Mouse (Mus musculus): Measurements from ENCODE around the gene Arhgap8. TPM values are rescaled to one million over a fixed set of nuclear protein-coding genes. Genes with fewer than 3 reads are reported as not detected.
A peak's percentile ranks its signal among the peaks of the same experiment; 100 is the strongest.

Arhgap8 gene
- polyA plus RNA-seq, 1 experiment, result 5.3 TPM

DNA sequence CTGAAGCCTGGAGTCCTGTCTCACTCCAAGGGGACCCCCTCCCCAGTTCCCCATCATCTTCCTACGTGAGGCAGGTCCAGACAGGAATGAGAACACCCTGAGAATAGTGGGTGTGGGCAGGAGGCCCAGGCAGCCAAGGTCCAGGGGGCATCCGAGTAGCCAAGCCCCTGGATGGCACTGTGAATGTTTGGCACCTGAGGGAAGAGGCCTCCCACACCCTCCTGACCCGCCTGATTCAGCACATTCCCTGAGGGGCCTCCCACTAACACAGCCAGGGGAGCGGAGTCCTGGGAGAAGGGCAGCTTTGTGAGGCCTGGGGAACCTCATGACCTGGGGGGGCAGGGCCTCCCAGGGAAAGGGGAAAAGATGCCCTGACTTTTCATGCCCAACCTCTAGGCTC is 23.8 kb upstream of the Arhgap8 start:
- TF ChIP-seq CTCF (conservative IDR thresholded peaks at IDR 0.05; ENCODE audit: insufficient read depth, insufficient read length, low read depth, low read length) (no peak), POLR2A (IDR thresholded peaks at IDR 0.05; ENCODE audit: low read depth, low read length) (no peak)
- no peak overlapping the region for H3K4me3 ChIP-seq (ENCODE audit: insufficient read depth, low read depth, low read length)
- peaks cover 10% of the 10 kb centered on the region; the same call in 1 of the 2 replicates for H3K4me1 ChIP-seq (ENCODE audit: control insufficient read depth, insufficient read depth, low read length)
- H3K27me3 ChIP-seq (replicated peaks; ENCODE audit: control insufficient read depth, insufficient read depth, low read length), result no peaks in the 10 kb centered on the region
- WGBS, result 56% methylated on average over 4 of the region's 4 CpGs
- no peak overlapping the region for H3K27ac ChIP-seq (ENCODE audit: insufficient read depth, low read depth, low read length)
- H3K36me3 ChIP-seq (ENCODE audit: control insufficient read depth, insufficient read depth, low read length), result no peaks in the 10 kb centered on the region
- peak; percentile 88 for DNase-seq

DNA sequence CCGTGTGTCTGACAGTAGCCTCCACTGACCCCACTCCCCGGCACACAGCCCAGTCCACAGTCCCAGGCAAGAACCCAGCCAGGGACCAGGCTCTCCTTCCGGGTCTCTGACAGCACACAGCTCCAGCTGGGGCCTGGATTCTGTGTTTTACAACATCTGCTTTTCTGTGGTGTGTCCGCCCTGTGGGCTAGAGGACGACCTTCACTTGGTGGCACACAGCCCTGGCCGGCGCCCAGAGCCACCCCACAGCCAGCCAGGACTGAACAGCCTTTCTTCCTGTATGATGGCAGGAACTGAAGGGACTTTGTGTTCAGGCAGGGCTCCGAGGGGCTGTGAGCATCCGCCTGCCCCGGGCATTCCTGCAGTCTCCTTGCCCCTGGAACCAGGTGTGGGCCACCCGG is 22.2 kb upstream of the Arhgap8 start:
- peak; percentile 65 for DNase-seq
- WGBS, result 38% methylated on average over 11 of the region's 11 CpGs
- H3K27ac ChIP-seq (ENCODE audit: insufficient read depth, low read depth, low read length), result peak overlapping the region; percentile 33; the same call in 1 of the 2 replicates

DNA sequence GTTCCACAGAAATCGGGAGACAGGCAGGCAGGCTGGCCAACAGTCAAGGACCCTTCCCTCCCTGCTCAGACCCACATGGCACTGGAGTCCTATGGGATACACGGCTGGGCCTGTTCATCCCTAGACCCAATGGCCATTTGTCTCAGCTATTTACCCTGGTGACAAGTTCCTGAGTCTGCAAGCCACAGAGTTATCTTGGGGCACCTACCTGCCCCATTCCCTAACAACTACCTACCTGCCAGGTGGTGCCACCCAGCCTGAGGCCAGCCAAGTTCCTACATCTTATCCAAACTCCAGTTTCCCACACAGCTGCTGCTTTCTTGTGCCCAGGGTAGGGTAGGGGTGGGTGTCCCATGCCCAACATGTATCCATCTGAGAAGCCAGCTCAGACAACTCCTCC is 21.7 kb upstream of the Arhgap8 start:
- no peak overlapping the region for H3K4me3 ChIP-seq (ENCODE audit: insufficient read depth, low read depth, low read length)
- DNase-seq, result no peak
- no peak overlapping the region for H3K27ac ChIP-seq (ENCODE audit: insufficient read depth, low read depth, low read length)
- H3K27me3 ChIP-seq (replicated peaks; ENCODE audit: control insufficient read depth, insufficient read depth, low read length), result no peaks in the 10 kb centered on the region
- TF ChIP-seq POLR2A (IDR thresholded peaks at IDR 0.05; ENCODE audit: low read depth, low read length) (no peak), CTCF (conservative IDR thresholded peaks at IDR 0.05; ENCODE audit: insufficient read depth, insufficient read length, low read depth, low read length) (no peak)
- 55% methylated on average over 2 of the region's 2 CpGs for WGBS
- H3K4me1 ChIP-seq (ENCODE audit: control insufficient read depth, insufficient read depth, low read length), result peaks cover 10% of the 10 kb centered on the region; the same call in 1 of the 2 replicates
- no peaks in the 10 kb centered on the region for H3K36me3 ChIP-seq (ENCODE audit: control insufficient read depth, insufficient read depth, low read length)

More for the DNA sequence above, 22.2 kb upstream of the Arhgap8 start:
- H3K36me3 ChIP-seq (ENCODE audit: control insufficient read depth, insufficient read depth, low read length), result no peaks in the 10 kb centered on the region
- no peak for TF ChIP-seq CTCF (conservative IDR thresholded peaks at IDR 0.05; ENCODE audit: insufficient read depth, insufficient read length, low read depth, low read length)
- TF ChIP-seq POLR2A (IDR thresholded peaks at IDR 0.05; ENCODE audit: low read depth, low read length), result no peak
- H3K27me3 ChIP-seq (replicated peaks; ENCODE audit: control insufficient read depth, insufficient read depth, low read length), result no peaks in the 10 kb centered on the region
- no peak overlapping the region for H3K4me3 ChIP-seq (ENCODE audit: insufficient read depth, low read depth, low read length)
- peaks cover 10% of the 10 kb centered on the region; the same call in 1 of the 2 replicates for H3K4me1 ChIP-seq (ENCODE audit: control insufficient read depth, insufficient read depth, low read length)

GRCm38 (mm10) chr15:84700147-84700794 is 19.6 kb upstream of the Arhgap8 start:
- peaks cover 10% of the 10 kb centered on the region; the same call in 1 of the 2 replicates for H3K4me1 ChIP-seq (ENCODE audit: control insufficient read depth, insufficient read depth, low read length)
- H3K27me3 ChIP-seq (replicated peaks; ENCODE audit: control insufficient read depth, insufficient read depth, low read length), result no peaks in the 10 kb centered on the region
- H3K36me3 ChIP-seq (ENCODE audit: control insufficient read depth, insufficient read depth, low read length), result no peaks in the 10 kb centered on the region
- DNase-seq, result peak; percentile 65
- 53% methylated on average over 6 of the region's 6 CpGs for WGBS
- H3K27ac ChIP-seq (ENCODE audit: insufficient read depth, low read depth, low read length), result no peak overlapping the region
- TF ChIP-seq POLR2A (IDR thresholded peaks at IDR 0.05; ENCODE audit: low read depth, low read length) (no peak), CTCF (conservative IDR thresholded peaks at IDR 0.05; ENCODE audit: insufficient read depth, insufficient read length, low read depth, low read length) (peak; percentile 92)
- H3K4me3 ChIP-seq (ENCODE audit: insufficient read depth, low read depth, low read length), result no peak overlapping the region

- DNase-seq, result peak; percentile 66
- Histone ChIP-seq H3K27me3 (replicated peaks; ENCODE audit: control insufficient read depth, insufficient read depth, low read length) (no peaks in the 10 kb centered on the region), H3K4me1 (ENCODE audit: control insufficient read depth, insufficient read depth, low read length) (peaks cover 3% of the 10 kb centered on the region; the same call in 1 of the 2 replicates), H3K36me3 (ENCODE audit: control insufficient read depth, insufficient read depth, low read length) (no peaks in the 10 kb centered on the region), H3K4me3 (ENCODE audit: insufficient read depth, low read depth, low read length) (no peak overlapping the region), H3K27ac (ENCODE audit: insufficient read depth, low read depth, low read length) (no peak overlapping the region)
- 31% methylated on average over 4 of the region's 4 CpGs for WGBS
- no peak for TF ChIP-seq POLR2A (IDR thresholded peaks at IDR 0.05; ENCODE audit: low read depth, low read length)
- peak; percentile 75 for TF ChIP-seq CTCF (conservative IDR thresholded peaks at IDR 0.05; ENCODE audit: insufficient read depth, insufficient read length, low read depth, low read length)
Observed at GRCm38 (mm10) chr15:84701947-84702346, 17.9 kb upstream of the Arhgap8 start.

DNA sequence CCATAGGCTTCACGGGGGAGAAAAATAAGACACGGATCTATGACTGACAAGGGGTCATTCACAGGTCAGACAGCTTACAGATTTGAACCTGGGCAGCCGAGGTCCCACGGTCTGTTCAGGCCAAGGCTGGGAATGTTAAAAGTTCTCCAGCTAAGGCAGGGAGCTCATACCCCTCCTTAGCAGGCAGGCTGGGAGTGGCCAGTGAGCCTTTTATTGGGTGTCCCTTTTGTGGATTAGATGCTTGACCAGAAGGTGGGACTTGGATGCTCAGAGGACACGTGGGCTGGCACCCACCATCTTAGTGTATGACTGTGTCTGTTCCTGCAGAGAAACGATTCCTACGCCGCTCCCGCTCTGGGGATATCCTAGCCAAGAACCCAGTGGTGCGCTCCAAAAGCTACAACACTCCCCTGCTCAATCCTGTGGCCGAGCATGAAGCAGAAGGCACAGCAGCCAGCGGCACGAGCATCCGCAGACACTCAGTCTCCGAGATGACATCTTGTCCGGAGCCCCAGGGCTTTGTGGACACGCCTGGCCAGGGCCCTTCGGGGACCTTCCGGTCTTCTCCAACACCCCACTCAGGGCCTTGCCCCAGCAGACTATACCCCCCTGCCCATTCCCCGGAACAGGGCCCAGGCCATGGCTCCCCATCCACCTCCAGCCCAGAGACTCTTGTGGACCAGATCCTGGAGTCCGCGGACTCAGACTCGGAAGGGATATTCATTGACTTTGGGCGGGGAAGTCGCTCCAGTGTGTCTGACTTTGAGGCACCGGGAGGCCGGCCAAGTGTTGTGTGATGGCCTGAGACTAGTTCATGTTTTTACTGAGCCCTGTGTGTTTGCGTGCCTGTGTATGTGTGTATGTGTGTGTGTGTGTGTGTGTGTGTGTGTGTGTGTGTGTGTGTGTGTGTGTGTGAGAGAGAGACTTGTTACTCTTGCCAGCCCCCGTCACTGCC is 17.2 kb upstream of the Arhgap8 start:
- no peaks in the 10 kb centered on the region for H3K36me3 ChIP-seq (ENCODE audit: control insufficient read depth, insufficient read depth, low read length)
- no peaks in the 10 kb centered on the region for H3K4me1 ChIP-seq (ENCODE audit: control insufficient read depth, insufficient read depth, low read length)
- DNase-seq, result peak; percentile 72
- no peak overlapping the region for H3K4me3 ChIP-seq (ENCODE audit: insufficient read depth, low read depth, low read length)
- 75% methylated on average over 29 of the region's 29 CpGs for WGBS
- no peak for TF ChIP-seq CTCF (conservative IDR thresholded peaks at IDR 0.05; ENCODE audit: insufficient read depth, insufficient read length, low read depth, low read length)
- TF ChIP-seq POLR2A (IDR thresholded peaks at IDR 0.05; ENCODE audit: low read depth, low read length), result no peak
- H3K27ac ChIP-seq (ENCODE audit: insufficient read depth, low read depth, low read length), result no peak overlapping the region
- no peaks in the 10 kb centered on the region for H3K27me3 ChIP-seq (replicated peaks; ENCODE audit: control insufficient read depth, insufficient read depth, low read length)

DNA sequence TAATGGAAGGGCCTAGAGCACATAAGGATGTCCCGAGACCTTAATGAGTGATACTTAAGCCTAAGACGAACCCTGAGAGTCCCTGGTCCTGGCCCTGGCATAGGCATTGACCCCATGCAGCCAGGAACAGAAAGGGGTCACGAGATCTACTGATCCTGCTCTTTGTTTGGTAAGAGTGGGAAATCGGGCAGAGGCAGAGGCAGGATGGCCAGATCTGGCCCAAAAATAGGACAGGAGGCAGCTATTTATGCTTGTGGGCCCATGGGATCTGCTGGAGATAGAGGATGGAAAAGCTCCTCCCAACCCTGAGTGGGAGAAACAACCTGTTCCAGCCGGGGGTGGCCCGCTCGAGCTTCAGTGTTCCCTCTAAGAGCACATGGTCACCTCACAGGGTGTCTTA is 15.9 kb upstream of the Arhgap8 start:
- no peaks in the 10 kb centered on the region for H3K36me3 ChIP-seq (ENCODE audit: control insufficient read depth, insufficient read depth, low read length)
- TF ChIP-seq POLR2A (IDR thresholded peaks at IDR 0.05; ENCODE audit: low read depth, low read length) (no peak), CTCF (conservative IDR thresholded peaks at IDR 0.05; ENCODE audit: insufficient read depth, insufficient read length, low read depth, low read length) (no peak)

More for the DNA sequence above, 15.9 kb upstream of the Arhgap8 start:
- H3K27ac ChIP-seq (ENCODE audit: insufficient read depth, low read depth, low read length), result no peak overlapping the region
- no peak overlapping the region for H3K4me3 ChIP-seq (ENCODE audit: insufficient read depth, low read depth, low read length)
- no peaks in the 10 kb centered on the region for H3K4me1 ChIP-seq (ENCODE audit: control insufficient read depth, insufficient read depth, low read length)
- no peak for DNase-seq
- WGBS, result 80% methylated on average over 7 of the region's 7 CpGs
- no peaks in the 10 kb centered on the region for H3K27me3 ChIP-seq (replicated peaks; ENCODE audit: control insufficient read depth, insufficient read depth, low read length)

All from kidney, adult 2 months (tissue).